Mouse (Mus musculus): ENCODE results near the gene Zfp493. TPM values are rescaled to one million over a fixed set of nuclear protein-coding genes. Genes with fewer than 3 reads are reported as not detected.
"Not testable (repeated sequence)": the region's sequence is repeated elsewhere in the genome, so short reads cannot be mapped to it uniquely, and the experiment has no call there.

Gene Zfp493
- polyA plus RNA-seq, 1 experiment = 16.6 TPM

- H3K36me3 ChIP-seq (ENCODE audit: control insufficient read depth, insufficient read depth, low read length, poor library complexity, severe bottlenecking); H3K4me1 ChIP-seq (ENCODE audit: control insufficient read depth, insufficient read depth, low read length); H3K27ac ChIP-seq (ENCODE audit: insufficient read depth, low read length); H3K4me3 ChIP-seq (ENCODE audit: low read depth, low read length); H3K9me3 ChIP-seq (replicated peaks; ENCODE audit: control insufficient read depth, insufficient read depth, low read length, poor library complexity, severe bottlenecking); H3K27me3 ChIP-seq (ENCODE audit: control insufficient read depth, insufficient read depth, low read length, poor library complexity, severe bottlenecking); H3K9ac ChIP-seq (ENCODE audit: low read depth, poor library complexity, severe bottlenecking): not testable (repeated sequence)
- peak; percentile 6 for TF ChIP-seq CTCF (IDR thresholded peaks at IDR 0.05; ENCODE audit: low read depth, low read length)
Observed at GRCm38 (mm10) chr13:67833137-67833536, 53.6 kb downstream of the Zfp493 start.

Other genes with a start within 250 kb of the Zfp493 start
- 9.3 and 9.9 TPM in 2 replicates for gene Zfp748, start 225.9 kb upstream of the Zfp493 start, polyA plus RNA-seq (2011; ENCODE audit: insufficient read depth, insufficient read length, low read depth, missing spikeins)
- 10.6 and 11.9 TPM in 2 replicates for gene Zfp729b, start 170.0 kb upstream of the Zfp493 start, polyA plus RNA-seq (2011; ENCODE audit: insufficient read depth, insufficient read length, low read depth, missing spikeins)
- 13.8 and 15.6 TPM in 2 replicates for gene Gm49345, start 141.9 kb upstream of the Zfp493 start, polyA plus RNA-seq (2011; ENCODE audit: insufficient read depth, insufficient read length, low read depth, missing spikeins)
- gene Zfp729a, start 141.9 kb upstream of the Zfp493 start, polyA plus RNA-seq (2011; ENCODE audit: insufficient read depth, insufficient read length, low read depth, missing spikeins) = 10.8 and 11.1 TPM in 2 replicates
- 19.1 and 21.6 TPM in 2 replicates for gene Zfp738, start 92.6 kb upstream of the Zfp493 start, polyA plus RNA-seq (2011; ENCODE audit: insufficient read depth, insufficient read length, low read depth, missing spikeins)
- 12.1 and 12.6 TPM in 2 replicates for gene Zfp65, start 50.5 kb upstream of the Zfp493 start, polyA plus RNA-seq (2011; ENCODE audit: insufficient read depth, insufficient read length, low read depth, missing spikeins)
- 4.4 and 5.5 TPM in 2 replicates for gene Zfp85, start 24.5 kb upstream of the Zfp493 start, polyA plus RNA-seq (2011; ENCODE audit: insufficient read depth, insufficient read length, low read depth, missing spikeins)
- 4.8 and 5.5 TPM in 2 replicates for gene Zfp273, start 34.0 kb downstream of the Zfp493 start, polyA plus RNA-seq (2011; ENCODE audit: insufficient read depth, insufficient read length, low read depth, missing spikeins)
- gene Gm10037, start 51.4 kb downstream of the Zfp493 start, polyA plus RNA-seq (2011; ENCODE audit: insufficient read depth, insufficient read length, low read depth, missing spikeins) = 5.4 and 8.5 TPM in 2 replicates
- gene BC048507, start 83.6 kb downstream of the Zfp493 start, polyA plus RNA-seq (2011; ENCODE audit: insufficient read depth, insufficient read length, low read depth, missing spikeins) = not detected in 2 replicates